Mouse (Mus musculus) megakaryocyte, embryonic 14.5 days (primary cell): ENCODE data around the gene Idua. TPM values are rescaled to one million over a fixed set of nuclear protein-coding genes. Genes with fewer than 3 reads are reported as not detected.

Experiments used
- H3K27me3 ChIP-seq: replicated peaks from 2 replicates; pipeline ENCODE3; 2012; ENCODE audit warnings: inconsistent platforms
- H3K36me3 ChIP-seq: replicated peaks from 2 replicates; pipeline ENCODE3; 2012; ENCODE audit warnings: low read length, inconsistent platforms, mixed read lengths
- H3K4me1 ChIP-seq: 2 replicates; pipeline ENCODE4 v1.6.1; 2012; ENCODE audit warnings: inconsistent platforms
- H3K4me3 ChIP-seq: replicated peaks from 2 replicates; pipeline ENCODE3; 2012; ENCODE audit warnings: moderate library complexity, mild to moderate bottlenecking, inconsistent platforms
- H3K9me3 ChIP-seq: 2 replicates; pipeline ENCODE4 v1.6.1; 2012; ENCODE audit warnings: inconsistent platforms
- FLI1 ChIP-seq: IDR thresholded peaks from 2 replicates; pipeline ENCODE4 v1.6.1; 2012; ENCODE audit warnings: low read length, inconsistent platforms, mixed read lengths
- GATA1 ChIP-seq: IDR thresholded peaks from 3 replicates; pipeline ENCODE4 v1.6.1; 2012; ENCODE audit warnings: mixed read lengths, low read length, inconsistent platforms, borderline replicate concordance
- polyA plus RNA-seq: library from polyadenylated mRNA; stranded (reverse); fragments of >175 nt; gene quantifications from 2 replicates; pipeline ENCODE4 v1.2.3, GENCODE M21; 2012; ENCODE audit warnings: low replicate concordance; ENCODE audit not compliant: insufficient read depth

Gene Idua
- polyA plus RNA-seq, 1 experiment = 4.4 TPM

GRCm38 (mm10) chr5:108715974-108716373, 55.8 kb downstream of the Idua start:
- peaks cover 62% of the 10 kb centered on the region for H3K27me3 ChIP-seq
- H3K4me3 ChIP-seq = no peak overlapping the region
- TF ChIP-seq GATA1 = no peak
- no peak for TF ChIP-seq FLI1
- H3K9me3 ChIP-seq = no peaks in the 10 kb centered on the region
- no peaks in the 10 kb centered on the region for H3K36me3 ChIP-seq
- no peaks in the 10 kb centered on the region for H3K4me1 ChIP-seq

GRCm38 (mm10) chr5:108718051-108718450, 57.9 kb downstream of the Idua start:
- no peaks in the 10 kb centered on the region for H3K9me3 ChIP-seq
- no peaks in the 10 kb centered on the region for H3K36me3 ChIP-seq
- no peak for TF ChIP-seq GATA1
- no peak for TF ChIP-seq FLI1
- no peaks in the 10 kb centered on the region for H3K4me1 ChIP-seq
- peaks cover 59% of the 10 kb centered on the region for H3K27me3 ChIP-seq
- H3K4me3 ChIP-seq = no peak overlapping the region

GRCm38 (mm10) chr5:108719761-108720160, 59.6 kb downstream of the Idua start:
- H3K4me1 ChIP-seq = peaks cover 9% of the 10 kb centered on the region; the same call in 1 of the 2 replicates
- no peaks in the 10 kb centered on the region for H3K36me3 ChIP-seq
- H3K9me3 ChIP-seq = no peaks in the 10 kb centered on the region
- H3K4me3 ChIP-seq = no peak overlapping the region
- peaks cover 47% of the 10 kb centered on the region for H3K27me3 ChIP-seq
- TF ChIP-seq GATA1 = no peak
- no peak for TF ChIP-seq FLI1

- H3K4me1 ChIP-seq = peaks cover 22% of the 10 kb centered on the region
- peaks cover 33% of the 10 kb centered on the region for H3K27me3 ChIP-seq
- TF ChIP-seq FLI1 (no peak), GATA1 (no peak)
- no peaks in the 10 kb centered on the region for H3K36me3 ChIP-seq
- H3K9me3 ChIP-seq = no peaks in the 10 kb centered on the region
- no peak overlapping the region for H3K4me3 ChIP-seq
Observed at GRCm38 (mm10) chr5:108724006-108724405, 63.9 kb downstream of the Idua start.

GRCm38 (mm10) chr5:108726557-108727248, 66.6 kb downstream of the Idua start:
- H3K4me3 ChIP-seq = no peak overlapping the region
- TF ChIP-seq GATA1 (no peak), FLI1 (no peak)
- H3K9me3 ChIP-seq = no peaks in the 10 kb centered on the region
- H3K27me3 ChIP-seq = peaks cover 35% of the 10 kb centered on the region
- H3K36me3 ChIP-seq = no peaks in the 10 kb centered on the region
- H3K4me1 ChIP-seq = peaks cover 22% of the 10 kb centered on the region

- Histone ChIP-seq H3K27me3 (peaks cover 33% of the 10 kb centered on the region), H3K9me3 (no peaks in the 10 kb centered on the region), H3K36me3 (no peaks in the 10 kb centered on the region), H3K4me1 (peaks cover 22% of the 10 kb centered on the region), H3K4me3 (no peak overlapping the region)
- no peak for TF ChIP-seq FLI1
Observed at GRCm38 (mm10) chr5:108727425-108727824, 67.3 kb downstream of the Idua start.

Other genes with a start within 250 kb of the Idua start
- gene Atp5k, start 225.9 kb upstream of the Idua start, polyA plus RNA-seq = 46.6 and 183 TPM in 2 replicates
- 0.86 TPM in 1 of 2 replicates, not detected in the other for gene Mfsd7a, start 211.4 kb upstream of the Idua start, polyA plus RNA-seq
- 3.8 and 9.2 TPM in 2 replicates for gene Pcgf3, start 199.1 kb upstream of the Idua start, polyA plus RNA-seq
- gene Cplx1, start 110.3 kb upstream of the Idua start, polyA plus RNA-seq = 0.19 and 2.0 TPM in 2 replicates
- gene Gak, start 30.6 kb upstream of the Idua start, polyA plus RNA-seq = 64.1 and 72.4 TPM in 2 replicates
- gene Tmem175, start 30.6 kb upstream of the Idua start, polyA plus RNA-seq = 2.8 and 3.5 TPM in 2 replicates
- gene Dgkq, start 9.3 kb downstream of the Idua start, polyA plus RNA-seq = 0.74 TPM in 1 of 2 replicates, not detected in the other
- gene Slc26a1, start 15.2 kb downstream of the Idua start, polyA plus RNA-seq = 0.55 TPM in 1 of 2 replicates, not detected in the other
- gene Fgfrl1, start 32.1 kb downstream of the Idua start, polyA plus RNA-seq = 1.2 TPM in 1 of 2 replicates, not detected in the other
- gene Rnf212, start 114.7 kb downstream of the Idua start, polyA plus RNA-seq = not detected in 2 replicates
- not detected in 2 replicates for gene Tmed11, start 135.0 kb downstream of the Idua start, polyA plus RNA-seq
- 0.01 and 0.27 TPM in 2 replicates for gene Vmn2r8, start 148.5 kb downstream of the Idua start, polyA plus RNA-seq
- gene Vmn2r9, start 192.3 kb downstream of the Idua start, polyA plus RNA-seq = not detected in 2 replicates